Mouse (Mus musculus): ENCODE measurements around the gene Exoc4.

- TF ChIP-seq CTCF (IDR thresholded peaks at IDR 0.05) (no peak), EP300 (IDR thresholded peaks at IDR 0.05) (no peak)
Observed at GRCm38 (mm10) chr6:33261606-33262005, 12.7 kb downstream of the Exoc4 start.

All from lung, postnatal 0 days (tissue).